Mouse (Mus musculus): Measurements from ENCODE around the gene Adcy1.

GRCm38 (mm10) chr11:7039722-7040121 is 23.6 kb upstream of the Adcy1 start:
- no peak for TF ChIP-seq CTCF (conservative IDR thresholded peaks at IDR 0.05; ENCODE audit: insufficient read depth, insufficient read length, low read depth, low read length)
- TF ChIP-seq POLR2A (IDR thresholded peaks at IDR 0.05; ENCODE audit: low read depth, low read length), result no peak
